Comparison of ENCODE assay signal across 11 mouse cellular contexts in genomic region chr5:137647827-137648601, GRCm38 (mm10). TPM values are rescaled to one million over a fixed set of nuclear protein-coding genes. Genes with fewer than 3 reads are reported as not detected.
DNase-seq lines count a peak whose midpoint lies in the region; ATAC-seq and TF ChIP-seq lines count a peak whose summit lies in the region.
"Had no signal": no experiment of that assay in that cellular context is flagged by ENCODE, and none has a peak within 500 bp of the region (broad histone marks: within the 10 kb centered on the region; RNA-seq: fewer than 3 reads in every experiment).

No protein-coding gene starts in this region.

- no peak for ATAC-seq in lung, postnatal 0 days
- ATAC-seq in activated CD4-positive, CD25-positive, alpha-beta regulatory T cell, adult 4 months: peak; percentile 89
- peak; percentile 45; the same call in 1 of the 2 replicates for ATAC-seq in limb, embryonic 11.5 days (ENCODE audit: insufficient number of reproducible peaks, low FRiP score, low TSS enrichment, low read depth)
- peak; percentile 62; the same call in 1 of the 2 replicates for ATAC-seq in neural tube, embryonic 14.5 days (ENCODE audit: low read depth)

- H3K27ac ChIP-seq in lung, postnatal 0 days (ENCODE audit: low read length): no peak overlapping the region
- H3K27ac ChIP-seq in limb, embryonic 11.5 days (replicated peaks; ENCODE audit: low read depth, low read length): peak overlapping the region; percentile 30; the same call in 1 of the 2 replicates
- no peak overlapping the region for H3K27ac ChIP-seq in neural tube, embryonic 14.5 days (ENCODE audit: low read depth, low read length)
- H3K27ac ChIP-seq: layer of hippocampus, adult 2 months had no signal

- no peak for TF ChIP-seq EP300 in lung, postnatal 0 days (IDR thresholded peaks at IDR 0.05)

- no peak overlapping the region for H3K4me2 ChIP-seq in lung, postnatal 0 days (replicated peaks; ENCODE audit: low read depth, low read length)
- H3K4me2 ChIP-seq in limb, embryonic 11.5 days (ENCODE audit: low read depth, severe bottlenecking): peak overlapping the region; percentile 18; the same call in 1 of the 2 replicates
- H3K4me2 ChIP-seq in neural tube, embryonic 14.5 days (ENCODE audit: low read depth, low read length): no peak overlapping the region

- peak; percentile 20 for DNase-seq in lung, postnatal 0 days (ENCODE audit: low spot score)
- DNase-seq in lung, postnatal 36 days: no peak
- DNase-seq in limb, embryonic 11.5 days (ENCODE audit: low spot score): peak; percentile 54
- DNase-seq in c-Kit-positive CD71-positive TER-119-positive erythroid progenitor cells, embryonic 14.5 days (ENCODE audit: low spot score): no peak
- no peak for DNase-seq in embryo, embryonic 9.5 days (ENCODE audit: extremely low spot score)
- DNase-seq: gastrocnemius, postnatal 10 days; heart, postnatal 36 days; lung, adult 2 months had no signal

- no peak for TF ChIP-seq CTCF in lung, postnatal 0 days (IDR thresholded peaks at IDR 0.05)

- no peaks in the 10 kb centered on the region for H3K36me3 ChIP-seq in lung, postnatal 0 days (ENCODE audit: insufficient read depth, low read length)
- no peaks in the 10 kb centered on the region for H3K36me3 ChIP-seq in limb, embryonic 11.5 days (ENCODE audit: control insufficient read depth, insufficient read depth, low read length)
- H3K36me3 ChIP-seq in neural tube, embryonic 14.5 days (ENCODE audit: control insufficient read depth, insufficient read depth, low read length): peaks cover 5% of the 10 kb centered on the region; the same call in 1 of the 2 replicates

- H3K27me3 ChIP-seq in lung, postnatal 0 days (replicated peaks; ENCODE audit: insufficient read depth, low read length): 0 out of 2 replicates have a peak, but pooled peaks cover 8% of the 10 kb centered on the region
- H3K27me3 ChIP-seq in limb, embryonic 11.5 days (ENCODE audit: control insufficient read depth, insufficient read depth, low read length): peaks cover 10% of the 10 kb centered on the region
- H3K27me3 ChIP-seq in neural tube, embryonic 14.5 days (ENCODE audit: control insufficient read depth, insufficient read depth, low read length): peaks cover 24% of the 10 kb centered on the region

- WGBS in lung, postnatal 0 days: 40% methylated on average over 9 of the region's 9 CpGs
- 35% methylated on average over 9 of the region's 9 CpGs for WGBS in limb, embryonic 11.5 days
- WGBS in neural tube, embryonic 14.5 days: 67% methylated on average over 9 of the region's 9 CpGs

- no peaks in the 10 kb centered on the region for H3K9me3 ChIP-seq in lung, postnatal 0 days (ENCODE audit: low read length)
- H3K9me3 ChIP-seq in limb, embryonic 11.5 days (ENCODE audit: control insufficient read depth, low read length): no peaks in the 10 kb centered on the region
- no peaks in the 10 kb centered on the region for H3K9me3 ChIP-seq in neural tube, embryonic 14.5 days (ENCODE audit: control insufficient read depth, low read length)

- H3K9ac ChIP-seq in lung, postnatal 0 days (replicated peaks; ENCODE audit: low read depth): no peak overlapping the region
- no peak overlapping the region for H3K9ac ChIP-seq in limb, embryonic 11.5 days (ENCODE audit: low read length)
- 0 out of 2 replicates have a peak overlapping the region, but pooled peaks have one; percentile 16 for H3K9ac ChIP-seq in neural tube, embryonic 14.5 days (replicated peaks; ENCODE audit: low read depth, low read length)

- peaks cover 11% of the 10 kb centered on the region for H3K4me1 ChIP-seq in lung, postnatal 0 days (ENCODE audit: insufficient read depth, low read depth, low read length)
- H3K4me1 ChIP-seq in limb, embryonic 11.5 days (ENCODE audit: control insufficient read depth, insufficient read depth, low read length): peaks cover 39% of the 10 kb centered on the region
- peaks cover 14% of the 10 kb centered on the region; the same call in 1 of the 2 replicates for H3K4me1 ChIP-seq in neural tube, embryonic 14.5 days (ENCODE audit: control insufficient read depth, insufficient read depth, low read length)

- H3K4me3 ChIP-seq in lung, postnatal 0 days (ENCODE audit: low read depth, low read length): no peak overlapping the region
- no peak overlapping the region for H3K4me3 ChIP-seq in limb, embryonic 11.5 days (ENCODE audit: low read depth, low read length)
- H3K4me3 ChIP-seq in neural tube, embryonic 14.5 days (ENCODE audit: low read depth, low read length): no peak overlapping the region
- H3K4me3 ChIP-seq: layer of hippocampus, adult 2 months had no signal

RNA-seq across cellular contexts. Expression of gene Irs3, which starts 2.5 kb away (rescaled TPM):
- polyA plus RNA-seq in lung, postnatal 0 days (2015; fragmentation: Nextera tagmentation; extraction: Ambion mirVana): 0.80 and 0.96 TPM in 2 replicates
- not detected for polyA plus RNA-seq in activated CD4-positive, CD25-positive, alpha-beta regulatory T cell, adult 4 months (2017; shearing (Covaris generic))
- 0.31 and 0.47 TPM in 2 replicates for polyA plus RNA-seq in limb, embryonic 11.5 days (2014; fragmentation: Nextera tagmentation; extraction: Ambion mirVana)
- 0.31 TPM in 1 of 2 replicates, not detected in the other for polyA plus RNA-seq in neural tube, embryonic 14.5 days (2014; fragmentation: Nextera tagmentation; extraction: Ambion mirVana)

RNA-seq across cellular contexts. Expression of gene Sap25, which starts 6.9 kb away (rescaled TPM):
- 12.3 and 13.2 TPM in 2 replicates for polyA plus RNA-seq in lung, postnatal 0 days (2015; fragmentation: Nextera tagmentation; extraction: Ambion mirVana)
- 10 to 100 TPM; 30.0 to 32.3 TPM for polyA plus RNA-seq in activated CD4-positive, CD25-positive, alpha-beta regulatory T cell, adult 4 months (2017; shearing (Covaris generic))
- 8.2 and 9.2 TPM in 2 replicates for polyA plus RNA-seq in limb, embryonic 11.5 days (2014; fragmentation: Nextera tagmentation; extraction: Ambion mirVana)
- 5.7 and 5.9 TPM in 2 replicates for polyA plus RNA-seq in neural tube, embryonic 14.5 days (2014; fragmentation: Nextera tagmentation; extraction: Ambion mirVana)

RNA-seq across cellular contexts. Expression of gene Gm20605, which starts 19.0 kb away (rescaled TPM):
- 11.6 and 12.3 TPM in 2 replicates for polyA plus RNA-seq in lung, postnatal 0 days (2015; fragmentation: Nextera tagmentation; extraction: Ambion mirVana)
- 10 to 100 TPM in 1 of 2 experiments, 1 to 10 TPM in 1; 8.1 to 10.2 TPM for polyA plus RNA-seq in activated CD4-positive, CD25-positive, alpha-beta regulatory T cell, adult 4 months (2017; shearing (Covaris generic))
- polyA plus RNA-seq in limb, embryonic 11.5 days (2014; fragmentation: Nextera tagmentation; extraction: Ambion mirVana): 6.5 and 11.5 TPM in 2 replicates
- 6.5 and 7.9 TPM in 2 replicates for polyA plus RNA-seq in neural tube, embryonic 14.5 days (2014; fragmentation: Nextera tagmentation; extraction: Ambion mirVana)

RNA-seq across cellular contexts. Expression of gene Lrch4, which starts 19.1 kb away (rescaled TPM):
- 47.4 and 50.7 TPM in 2 replicates for polyA plus RNA-seq in lung, postnatal 0 days (2015; fragmentation: Nextera tagmentation; extraction: Ambion mirVana)
- 10 to 100 TPM; 61.6 to 68.6 TPM for polyA plus RNA-seq in activated CD4-positive, CD25-positive, alpha-beta regulatory T cell, adult 4 months (2017; shearing (Covaris generic))
- polyA plus RNA-seq in limb, embryonic 11.5 days (2014; fragmentation: Nextera tagmentation; extraction: Ambion mirVana): 31.1 and 35.3 TPM in 2 replicates
- polyA plus RNA-seq in neural tube, embryonic 14.5 days (2014; fragmentation: Nextera tagmentation; extraction: Ambion mirVana): 16.0 and 18.4 TPM in 2 replicates

RNA-seq across cellular contexts. Expression of gene Fbxo24, which starts 19.2 kb away (rescaled TPM):
- 0.19 and 0.51 TPM in 2 replicates for polyA plus RNA-seq in lung, postnatal 0 days (2015; fragmentation: Nextera tagmentation; extraction: Ambion mirVana)
- under 1 TPM in 1 of 2 experiments, not detected in 1; 0.33 TPM for polyA plus RNA-seq in activated CD4-positive, CD25-positive, alpha-beta regulatory T cell, adult 4 months (2017; shearing (Covaris generic))
- polyA plus RNA-seq in limb, embryonic 11.5 days (2014; fragmentation: Nextera tagmentation; extraction: Ambion mirVana): 0.11 and 0.24 TPM in 2 replicates
- polyA plus RNA-seq in neural tube, embryonic 14.5 days (2014; fragmentation: Nextera tagmentation; extraction: Ambion mirVana): 0.19 TPM in 1 of 2 replicates, not detected in the other

Comparison
In these comparisons a context has a peak if more than half of its experiments do, and no peak if none do; other contexts are left out.
1. DNase-seq: peak in lung, postnatal 0 days (single experiment) and limb, embryonic 11.5 days (single experiment); none in lung, postnatal 36 days (single experiment), c-Kit-positive CD71-positive TER-119-positive erythroid progenitor cells, embryonic 14.5 days (single experiment) and embryo, embryonic 9.5 days (single experiment).